8 mouse cellular contexts compared by ENCODE assay signal in the genomic region with DNA sequence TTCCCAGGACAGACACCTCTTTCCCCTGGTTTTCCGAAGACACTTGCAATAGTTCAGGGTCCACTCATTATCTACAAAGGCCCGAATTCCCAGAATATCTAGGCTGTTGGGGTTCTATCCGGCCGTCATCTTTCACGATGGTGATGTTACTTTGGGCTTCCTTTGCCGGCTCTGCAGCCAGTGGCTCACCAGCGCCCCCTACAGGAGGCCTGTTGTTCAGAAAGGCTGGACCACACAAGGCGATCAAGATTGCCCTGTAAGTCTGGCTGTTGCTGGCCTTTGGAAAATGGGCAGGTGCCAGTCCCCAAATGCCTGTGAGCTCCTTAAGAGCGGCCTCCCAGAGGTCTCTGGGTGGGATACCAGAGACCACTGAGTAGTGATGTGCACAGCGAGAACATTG. TPM values are rescaled to one million over a fixed set of nuclear protein-coding genes. Genes with fewer than 3 reads are reported as not detected.
DNase-seq lines count a peak whose midpoint lies in the region; ATAC-seq lines count a peak whose summit lies in the region.

No protein-coding gene starts in this region.

- 17% methylated on average over 10 of the region's 10 CpGs for WGBS in intestine, embryonic 16.5 days
- 14% methylated on average over 10 of the region's 10 CpGs for WGBS in limb, embryonic 12.5 days
- WGBS in midbrain, embryonic 16.5 days = 9% methylated on average over 10 of the region's 10 CpGs

- no peaks in the 10 kb centered on the region for H3K9me3 ChIP-seq in intestine, embryonic 16.5 days (ENCODE audit: control insufficient read depth, low read length)
- H3K9me3 ChIP-seq in limb, embryonic 12.5 days = no peaks in the 10 kb centered on the region
- H3K9me3 ChIP-seq in midbrain, embryonic 16.5 days (replicated peaks; ENCODE audit: control insufficient read depth, low read length, poor library complexity, severe bottlenecking) = no peaks in the 10 kb centered on the region

- DNase-seq in heart, adult 11 months = peak; percentile 93
- DNase-seq in heart, postnatal 25 days (ENCODE audit: low spot score) = no peak
- DNase-seq in embryo, embryonic 10.5 days (ENCODE audit: low spot score) = peak; percentile 88
- DNase-seq in gastrocnemius, postnatal 36 days = peak; percentile 64 to 67
- peak; percentile 62 to 90 for DNase-seq in spleen, postnatal 4 days (ENCODE audit: low spot score in 2 of 2)

- peak; percentile 79 for ATAC-seq in intestine, embryonic 16.5 days
- ATAC-seq in limb, embryonic 12.5 days (ENCODE audit: insufficient number of reproducible peaks, insufficient read depth, low FRiP score, low TSS enrichment, low read depth) = peak; percentile 21; the same call in 1 of the 2 replicates
- ATAC-seq in midbrain, embryonic 16.5 days = peak; percentile 79

- no peak overlapping the region for H3K27ac ChIP-seq in intestine, embryonic 16.5 days (ENCODE audit: low read length)
- H3K27ac ChIP-seq in limb, embryonic 12.5 days = no peak overlapping the region
- H3K27ac ChIP-seq in midbrain, embryonic 16.5 days (ENCODE audit: low read length) = no peak overlapping the region

- H3K4me2 ChIP-seq in intestine, embryonic 16.5 days (ENCODE audit: low read depth, low read length) = peak overlapping the region; percentile 24
- peak overlapping the region; percentile 47 for H3K4me2 ChIP-seq in limb, embryonic 12.5 days
- peak overlapping the region; percentile 58 for H3K4me2 ChIP-seq in midbrain, embryonic 16.5 days (ENCODE audit: low read length)

- no peaks in the 10 kb centered on the region for H3K36me3 ChIP-seq in intestine, embryonic 16.5 days (ENCODE audit: control insufficient read depth, insufficient read depth, low read length)
- no peaks in the 10 kb centered on the region for H3K36me3 ChIP-seq in limb, embryonic 12.5 days
- H3K36me3 ChIP-seq in midbrain, embryonic 16.5 days (ENCODE audit: control insufficient read depth, insufficient read depth, low read length) = no peaks in the 10 kb centered on the region

- no peak overlapping the region for H3K4me3 ChIP-seq in intestine, embryonic 16.5 days (ENCODE audit: low read length)
- no peak overlapping the region; the same call in 1 of the 2 replicates for H3K4me3 ChIP-seq in limb, embryonic 12.5 days (replicated peaks)
- H3K4me3 ChIP-seq in midbrain, embryonic 16.5 days (ENCODE audit: low read depth, low read length) = peak overlapping the region; percentile 18; the same call in 1 of the 2 replicates

- no peak overlapping the region for H3K9ac ChIP-seq in intestine, embryonic 16.5 days (ENCODE audit: low read depth, low read length)
- H3K9ac ChIP-seq in limb, embryonic 12.5 days (replicated peaks) = no peak overlapping the region
- H3K9ac ChIP-seq in midbrain, embryonic 16.5 days (ENCODE audit: low read depth, low read length) = peak overlapping the region; percentile 54; the same call in 1 of the 2 replicates

- intact Hi-C loops in heart, postnatal 25 days (cut with DNase I) = loop anchor here (2.0 to 5.0 kb wide), 3 partner anchors 102 to 278 kb away; partner anchors contain the start of gene Hes2
- intact Hi-C loops in gastrocnemius, postnatal 36 days (cut with DNase I) = loop anchor here (2.0 to 5.0 kb wide), 2 partner anchors 57 to 102 kb away; no protein-coding TSS in a partner anchor

- no peaks in the 10 kb centered on the region for H3K27me3 ChIP-seq in intestine, embryonic 16.5 days (replicated peaks; ENCODE audit: control insufficient read depth, insufficient read depth, low read length)
- H3K27me3 ChIP-seq in limb, embryonic 12.5 days = peaks cover 38% of the 10 kb centered on the region
- no peaks in the 10 kb centered on the region for H3K27me3 ChIP-seq in midbrain, embryonic 16.5 days (ENCODE audit: control insufficient read depth, insufficient read depth, low read depth, low read length)

- H3K4me1 ChIP-seq in intestine, embryonic 16.5 days (ENCODE audit: control insufficient read depth, insufficient read depth, low read length) = no peaks in the 10 kb centered on the region; the same call in 1 of the 2 replicates
- H3K4me1 ChIP-seq in limb, embryonic 12.5 days (replicated peaks) = peaks cover 11% of the 10 kb centered on the region
- peaks cover 9% of the 10 kb centered on the region for H3K4me1 ChIP-seq in midbrain, embryonic 16.5 days (ENCODE audit: control insufficient read depth, insufficient read depth, low read length)

RNA-seq across cellular contexts. Expression of gene Nphp4, which starts 41.3 kb away (rescaled TPM):
- total RNA-seq in heart, postnatal 25 days (2021) = 1 to 10 TPM in 1 of 2 experiments, under 1 TPM in 1; 0.89 to 1.2 TPM
- under 1 TPM; 0.66 to 0.96 TPM for total RNA-seq in gastrocnemius, postnatal 36 days (2021)
- 1.4 and 1.7 TPM in 2 replicates for polyA plus RNA-seq in intestine, embryonic 16.5 days (2015; fragmentation: Nextera tagmentation; extraction: Ambion mirVana)
- polyA plus RNA-seq in limb, embryonic 12.5 days (2016; fragmentation: Nextera tagmentation; extraction: Ambion mirVana) = 3.6 and 4.3 TPM in 2 replicates
- 5.7 and 6.4 TPM in 2 replicates for polyA plus RNA-seq in midbrain, embryonic 16.5 days (2015; fragmentation: Nextera tagmentation; extraction: Ambion mirVana)

RNA-seq across cellular contexts. Expression of gene Kcnab2, which starts 42.4 kb away (rescaled TPM):
- total RNA-seq in heart, postnatal 25 days (2021) = 1 to 10 TPM; 2.1 to 3.4 TPM
- 1 to 10 TPM; 1.3 to 1.5 TPM for total RNA-seq in gastrocnemius, postnatal 36 days (2021)
- 3.3 and 4.4 TPM in 2 replicates for polyA plus RNA-seq in intestine, embryonic 16.5 days (2015; fragmentation: Nextera tagmentation; extraction: Ambion mirVana)
- polyA plus RNA-seq in limb, embryonic 12.5 days (2016; fragmentation: Nextera tagmentation; extraction: Ambion mirVana) = 7.9 and 9.3 TPM in 2 replicates
- 23.6 and 29.8 TPM in 2 replicates for polyA plus RNA-seq in midbrain, embryonic 16.5 days (2015; fragmentation: Nextera tagmentation; extraction: Ambion mirVana)

Comparison
In these comparisons a context has a peak if more than half of its experiments do, and no peak if none do; other contexts are left out.
1. ATAC-seq: peak in every context shown above with its lines; median percentile 79 in intestine, embryonic 16.5 days; 79 in midbrain, embryonic 16.5 days; 21 in limb, embryonic 12.5 days.